Mouse (Mus musculus) forelimb bud, embryonic 11.5 days (tissue): ENCODE data around the gene Cflar.
A peak's percentile ranks its signal among the peaks of the same experiment; 100 is the strongest.

Experiments used
- DNase-seq: peaks from one replicate; pipeline ENCODE4 v3.0.0-alpha.2; 2012; ENCODE audit warnings: low read depth, low spot score

Cflar gene

DNA sequence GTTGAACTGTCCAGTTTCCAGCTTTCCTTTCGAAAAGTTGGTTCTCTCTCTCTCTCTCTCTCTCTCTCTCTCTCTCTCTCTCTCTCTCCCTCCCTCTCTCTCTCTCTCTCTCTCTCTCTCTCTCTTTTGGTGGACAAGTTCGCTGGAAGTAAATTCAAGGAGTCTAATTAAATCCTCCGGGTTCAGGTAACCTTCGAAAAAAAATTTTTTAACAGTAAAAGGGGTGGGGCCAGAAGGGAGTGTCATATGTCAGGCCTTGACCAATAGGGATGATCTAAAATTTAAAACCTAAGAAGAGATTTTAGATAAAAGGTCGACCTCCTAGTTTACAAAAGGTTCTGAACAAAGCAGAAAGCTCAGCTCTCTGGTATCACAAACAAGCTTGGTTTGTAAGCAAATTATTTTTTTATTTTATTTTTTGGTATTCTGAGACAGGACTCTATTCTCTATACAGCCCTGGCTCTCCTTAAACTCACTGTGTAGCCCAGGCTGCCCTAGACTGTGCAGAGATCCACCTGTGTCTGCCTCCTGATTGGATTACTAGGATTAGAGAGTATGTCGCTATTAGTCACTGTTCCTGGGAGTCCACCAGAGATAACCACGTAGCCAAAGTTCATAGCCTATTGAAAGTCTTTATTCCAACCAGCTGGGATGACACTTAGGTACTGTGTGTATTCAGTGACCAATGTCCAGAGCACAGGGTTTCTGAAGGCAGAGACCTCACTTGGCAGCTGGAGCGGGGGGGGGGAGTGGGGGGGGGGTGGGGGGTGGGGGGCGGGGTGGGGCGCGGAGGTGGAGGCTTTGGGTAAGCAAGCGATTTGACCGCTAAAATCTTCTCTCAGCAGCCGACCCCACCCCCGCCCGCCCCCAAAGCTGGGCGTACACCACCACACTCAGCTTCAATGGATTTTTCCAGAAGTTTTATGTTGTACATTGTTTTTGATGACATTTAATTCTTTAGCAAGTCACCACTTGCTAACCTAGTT is 1.1 kb downstream of the Cflar start:
- peak; percentile 61 for DNase-seq

DNA sequence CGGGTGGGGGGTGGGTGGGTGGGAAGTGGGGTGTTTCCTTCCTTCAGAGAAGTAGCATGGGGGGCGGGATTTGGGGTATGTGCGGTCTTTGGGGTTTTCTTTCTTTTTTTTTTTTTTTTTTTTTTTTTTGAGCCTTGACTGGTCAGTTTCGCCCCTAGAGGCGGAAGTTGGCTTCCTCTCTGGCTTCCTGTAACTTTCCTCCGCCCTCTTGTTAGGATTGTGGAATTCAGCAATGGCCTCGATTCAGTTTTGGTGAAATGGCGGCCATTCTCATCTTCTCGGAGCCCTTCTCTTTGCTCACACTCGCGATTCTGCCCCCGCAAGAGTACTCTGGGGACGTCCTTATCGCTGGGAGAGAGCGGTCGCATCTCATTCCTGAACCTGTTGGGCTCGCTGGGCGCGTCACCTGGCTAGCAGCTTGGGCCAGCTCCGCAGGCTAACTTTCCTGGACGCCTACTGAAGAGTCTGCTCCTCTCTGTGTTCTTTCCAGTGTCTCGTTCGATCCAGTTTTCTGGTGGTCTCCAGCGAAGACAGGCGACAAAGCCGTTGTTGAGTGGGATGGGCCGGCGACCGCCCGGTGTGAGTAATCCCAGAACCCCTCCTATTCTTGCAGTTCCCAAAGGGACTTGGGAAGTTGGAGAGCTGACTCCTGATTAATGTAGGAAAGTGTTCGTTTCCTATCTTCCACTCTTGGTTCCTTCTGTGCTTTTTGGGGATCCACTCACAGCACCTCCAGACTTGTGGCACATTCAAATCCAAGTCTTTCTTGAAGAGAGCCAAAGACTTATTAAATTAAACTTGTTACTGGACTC is 2.0 kb downstream of the Cflar start:
- peak; percentile 77 for DNase-seq

DNA sequence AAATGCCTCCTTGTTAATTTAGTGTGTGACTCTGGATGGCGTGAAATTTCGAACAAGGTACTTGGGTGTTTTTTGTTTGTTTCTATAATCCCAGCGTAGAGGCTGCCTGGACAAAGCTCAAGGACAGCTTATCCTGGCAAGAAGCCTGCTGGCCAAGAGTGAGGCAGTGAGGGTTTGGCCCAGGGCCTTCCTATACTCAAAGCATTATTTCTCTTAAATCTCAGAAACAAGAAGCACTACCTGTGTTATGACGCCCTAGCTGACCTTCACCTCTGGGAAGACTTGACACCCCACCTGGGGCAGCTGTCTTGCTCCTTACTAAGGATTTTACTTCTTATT is 2.6 kb downstream of the Cflar start:
- no peak for DNase-seq

DNA sequence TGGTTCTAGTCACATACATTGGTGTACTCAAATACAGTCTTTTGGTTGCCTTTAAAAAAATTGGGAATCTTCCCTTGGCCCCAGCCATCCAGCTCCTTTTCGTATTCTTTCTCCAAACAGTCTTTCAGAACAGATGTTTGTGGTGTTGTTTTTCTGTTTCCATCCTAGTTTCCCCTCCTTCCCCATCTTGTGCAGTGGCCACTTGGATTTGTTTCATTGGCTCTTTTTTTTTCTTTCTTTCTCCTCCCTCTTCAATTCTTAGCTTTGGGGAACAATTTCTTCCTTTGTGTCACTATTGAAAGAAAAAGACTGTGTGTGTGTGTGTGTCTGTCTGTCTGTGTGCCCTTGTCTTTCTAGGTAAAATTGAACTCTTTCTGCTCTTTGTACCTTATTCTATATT is 3.1 kb downstream of the Cflar start:
- DNase-seq, result no peak

DNA sequence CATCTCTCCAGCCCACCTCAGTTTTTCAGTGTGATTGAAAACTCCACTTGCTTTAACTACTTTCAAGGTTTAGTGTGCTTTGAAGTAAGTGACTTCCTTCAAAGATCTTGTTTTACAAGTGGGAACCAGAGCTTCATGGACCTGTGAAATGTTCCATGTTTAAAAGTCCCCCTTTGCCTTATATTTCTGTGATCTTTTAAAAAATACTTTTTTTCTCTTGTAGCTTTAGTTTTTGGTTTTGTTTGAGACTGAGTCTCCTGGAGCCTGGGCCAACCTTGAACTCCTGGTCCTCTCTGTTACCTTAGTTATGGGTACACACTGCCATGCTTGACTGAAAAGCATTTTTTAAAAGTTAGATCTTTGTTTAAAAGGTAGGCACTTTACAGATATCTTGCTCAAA is 4.2 kb downstream of the Cflar start:
- no peak for DNase-seq

DNA sequence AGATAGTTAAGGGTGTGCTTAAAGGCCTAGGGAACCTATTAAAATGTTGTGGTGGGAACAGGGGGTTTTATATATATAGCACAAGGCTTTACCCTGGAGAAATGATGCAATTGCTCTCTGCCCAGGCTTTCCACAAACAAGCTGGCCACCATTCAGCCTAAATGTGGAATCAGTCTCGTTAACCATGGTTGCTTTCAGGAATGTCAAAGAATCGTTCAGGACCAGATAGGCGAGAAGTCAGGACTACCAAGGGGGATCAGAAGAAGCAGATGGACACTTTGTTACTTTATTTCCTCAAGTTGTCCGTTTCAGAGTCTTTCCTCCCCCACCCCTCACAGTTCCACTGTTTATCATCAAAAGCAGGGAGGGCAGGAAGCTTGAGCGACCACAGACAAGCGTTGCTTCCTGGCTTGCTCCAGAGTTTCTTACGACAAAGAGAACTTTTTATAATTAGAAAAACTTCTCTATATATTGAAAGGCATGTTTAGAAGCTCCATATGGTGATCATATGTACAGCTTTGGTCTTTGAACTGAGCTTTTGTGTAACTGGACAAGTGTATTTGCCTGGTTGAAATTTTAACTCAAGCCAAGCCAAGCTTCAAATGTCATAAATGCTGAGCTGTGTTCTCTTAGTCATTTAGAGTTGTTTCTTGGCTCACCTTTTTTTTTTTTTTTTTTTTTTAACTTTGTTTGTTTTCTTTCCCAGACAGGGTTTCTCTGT is 5.0 kb downstream of the Cflar start:
- no peak for DNase-seq

DNA sequence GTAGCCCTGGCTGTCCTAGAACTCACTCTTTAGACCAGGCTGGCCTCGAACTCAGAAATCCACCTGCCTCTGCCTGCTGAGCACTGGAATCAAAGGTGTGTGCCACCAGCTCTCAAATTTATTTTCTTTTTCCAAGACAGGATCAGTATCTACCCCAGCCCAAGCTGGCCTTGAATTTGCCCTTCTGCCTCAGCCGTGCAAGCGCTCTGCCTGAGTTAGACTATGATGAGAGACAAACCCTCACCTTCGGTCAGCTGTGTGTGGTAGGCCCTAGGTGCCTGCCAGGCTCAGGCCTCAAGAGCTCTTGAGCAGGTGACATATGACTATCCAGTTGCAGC is 5.5 kb downstream of the Cflar start:
- no peak for DNase-seq

DNA sequence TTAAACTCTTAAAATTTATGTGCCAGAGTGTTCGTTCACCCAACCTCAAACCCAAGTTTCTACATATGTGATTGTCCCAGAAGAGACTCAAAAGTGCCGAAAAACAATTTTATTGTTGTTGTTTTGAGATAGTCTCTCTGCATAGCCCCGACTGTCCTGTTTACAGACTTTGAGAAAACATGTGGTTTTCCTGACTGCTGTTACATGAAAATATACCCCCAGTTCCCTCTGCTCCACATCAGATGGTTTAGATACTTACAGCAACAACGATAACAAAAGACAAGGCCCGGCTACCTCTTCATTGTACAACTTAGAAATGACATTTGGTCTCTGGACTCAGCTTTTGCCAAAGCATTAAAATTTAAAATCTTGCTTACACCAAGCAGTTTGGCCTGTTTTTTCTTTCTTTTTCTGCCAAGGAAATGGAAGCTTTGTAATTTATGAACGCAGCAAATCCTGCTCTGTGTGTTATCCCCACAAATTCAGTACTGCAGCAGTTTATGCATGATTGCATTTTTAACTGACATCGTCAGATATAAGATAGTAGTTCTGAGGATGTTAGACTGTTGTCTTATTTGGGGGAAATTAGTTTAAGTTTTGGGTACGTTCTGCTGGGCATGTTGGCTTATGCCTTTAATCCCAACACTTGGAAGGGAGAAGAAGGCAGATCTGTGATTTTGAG is 6.4 kb downstream of the Cflar start:
- DNase-seq, result no peak

DNA sequence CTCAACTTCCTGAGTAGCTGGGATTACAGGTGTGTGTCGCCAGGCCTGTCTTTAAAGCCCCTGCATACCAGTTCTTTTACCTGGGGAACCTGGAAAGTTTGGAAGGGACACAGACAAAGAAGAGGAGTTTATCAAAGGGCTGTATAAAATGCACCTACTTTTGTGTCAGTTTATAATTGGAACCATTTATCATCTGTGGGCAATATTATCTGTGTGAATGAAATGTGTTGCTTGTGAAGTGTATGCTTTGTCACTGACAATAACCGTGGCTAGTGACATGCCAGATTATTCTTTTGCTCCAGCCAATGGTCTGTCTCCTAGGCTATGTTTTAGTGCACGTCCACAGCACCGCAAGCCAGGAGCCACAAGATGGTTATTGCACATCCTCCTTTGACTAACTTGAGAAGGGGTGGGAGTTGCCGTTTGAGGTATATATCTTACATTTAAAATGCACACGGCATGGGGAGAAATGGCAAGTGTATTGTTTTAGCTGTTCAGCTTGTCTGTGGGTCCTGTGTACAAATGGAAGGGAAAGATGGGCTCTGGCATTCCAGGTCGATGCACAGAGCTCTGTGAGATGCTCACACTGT is 8.1 kb downstream of the Cflar start:
- no peak for DNase-seq

DNA sequence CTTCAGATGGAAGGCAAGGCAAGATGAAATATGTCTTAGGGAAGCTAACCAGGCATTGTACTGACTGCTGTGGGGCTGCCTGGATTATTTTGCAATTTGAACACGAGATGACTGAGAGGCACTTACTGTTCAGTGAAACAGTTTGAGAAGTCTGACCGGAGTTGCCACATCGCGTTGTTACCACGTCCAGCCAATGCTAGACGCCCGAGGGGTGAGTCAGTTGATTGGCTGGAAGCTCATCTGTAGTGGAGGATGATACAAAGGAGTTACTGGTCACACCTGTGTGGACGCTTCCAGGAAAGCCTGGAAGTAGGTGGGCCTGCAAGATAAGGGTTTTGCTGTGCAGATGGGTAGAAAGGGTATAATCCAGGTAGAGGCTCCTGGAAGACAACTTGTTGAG is 8.8 kb downstream of the Cflar start:
- DNase-seq, result no peak

DNA sequence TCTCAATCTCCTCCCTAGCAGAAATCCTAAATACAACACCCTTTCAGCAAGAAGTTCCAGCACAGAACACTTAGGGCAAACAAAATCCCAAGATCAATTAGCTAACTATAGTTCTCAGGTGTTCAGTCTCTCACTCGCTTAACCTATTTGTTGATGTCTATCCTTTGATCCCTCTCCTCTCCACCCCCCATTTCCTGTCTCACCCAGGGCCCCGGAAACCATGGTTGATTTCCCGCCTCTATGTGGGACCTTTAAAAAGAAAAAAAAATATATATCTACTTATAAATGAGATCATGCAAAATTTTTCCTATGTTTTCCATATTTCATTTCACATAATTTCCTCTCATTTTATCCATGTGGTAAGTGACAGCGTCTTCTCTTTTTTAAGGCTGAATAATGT is 9.7 kb downstream of the Cflar start:
- DNase-seq, result no peak

DNA sequence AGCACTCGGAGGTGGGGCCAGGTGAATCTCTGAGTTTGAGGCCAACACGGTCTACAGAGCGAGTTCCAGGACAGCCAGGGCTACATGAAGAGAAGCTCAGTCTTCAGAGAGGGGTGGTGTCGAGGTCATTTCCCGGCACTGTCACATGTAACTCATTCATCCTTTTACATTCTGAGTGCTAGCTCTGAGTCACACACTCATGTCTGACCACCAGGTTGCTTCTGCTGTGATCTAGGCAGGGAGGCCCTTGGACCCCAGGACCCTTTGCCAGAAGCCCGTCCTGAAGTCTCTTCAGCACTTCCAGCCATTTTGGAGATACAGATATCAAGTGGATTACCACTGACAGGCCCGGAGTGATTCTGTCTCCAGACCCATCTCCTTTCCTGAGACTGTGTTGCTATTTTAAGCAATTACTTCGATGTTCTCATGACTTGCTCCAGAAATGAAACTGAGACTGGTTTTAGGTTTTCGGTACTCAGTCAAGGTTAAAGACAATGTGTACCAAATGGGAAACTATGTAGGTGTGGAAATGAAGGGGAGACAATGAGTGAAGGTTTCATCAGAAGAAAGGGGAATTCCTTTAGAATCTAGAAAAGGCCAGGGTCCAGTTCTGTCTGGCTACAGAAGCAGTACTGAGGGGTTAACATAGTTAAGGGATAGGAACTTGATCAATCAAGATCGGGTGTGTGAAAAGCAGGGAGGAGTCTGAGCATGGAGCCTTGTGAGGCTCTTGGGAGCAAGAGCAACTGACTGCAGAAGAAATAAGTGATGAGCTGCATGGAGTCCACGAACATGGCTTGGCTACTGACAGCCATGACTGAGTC is 11.0 kb downstream of the Cflar start:
- DNase-seq, result no peak

DNA sequence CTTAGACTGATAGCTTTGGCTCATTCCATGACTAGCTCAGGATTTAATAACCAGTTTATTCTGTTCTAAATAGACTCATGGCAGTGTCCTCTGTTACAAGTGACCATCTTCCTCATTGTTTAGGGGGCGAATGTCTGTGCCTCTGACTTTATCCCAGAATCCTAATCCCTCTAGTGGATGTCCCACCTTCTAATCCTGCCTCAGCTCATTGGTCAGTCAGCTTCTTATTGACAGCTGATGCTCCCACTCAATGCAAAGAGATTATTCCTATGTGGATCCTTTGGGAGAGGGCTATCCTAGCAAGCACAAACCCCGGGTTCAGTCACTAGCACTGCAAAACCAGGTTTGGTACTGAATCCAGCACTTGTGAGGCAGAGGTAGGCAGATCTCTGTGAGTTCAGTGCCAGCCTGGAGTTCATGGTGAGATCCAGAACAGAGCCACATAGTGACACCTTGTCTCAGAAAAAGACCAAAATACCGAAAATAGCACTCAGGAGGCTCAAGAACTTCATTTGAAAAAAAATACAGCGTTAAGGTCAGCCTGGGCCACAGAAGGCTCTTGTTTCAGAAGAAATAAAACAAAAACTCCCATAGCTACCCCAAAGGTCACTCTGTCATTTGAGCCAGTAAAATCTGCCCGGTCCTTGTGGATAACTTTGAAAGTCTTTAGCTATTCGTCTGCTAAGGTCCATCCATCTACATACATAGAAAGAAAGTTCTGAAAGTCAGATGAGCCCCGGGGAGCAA is 11.9 kb downstream of the Cflar start:
- no peak for DNase-seq

DNA sequence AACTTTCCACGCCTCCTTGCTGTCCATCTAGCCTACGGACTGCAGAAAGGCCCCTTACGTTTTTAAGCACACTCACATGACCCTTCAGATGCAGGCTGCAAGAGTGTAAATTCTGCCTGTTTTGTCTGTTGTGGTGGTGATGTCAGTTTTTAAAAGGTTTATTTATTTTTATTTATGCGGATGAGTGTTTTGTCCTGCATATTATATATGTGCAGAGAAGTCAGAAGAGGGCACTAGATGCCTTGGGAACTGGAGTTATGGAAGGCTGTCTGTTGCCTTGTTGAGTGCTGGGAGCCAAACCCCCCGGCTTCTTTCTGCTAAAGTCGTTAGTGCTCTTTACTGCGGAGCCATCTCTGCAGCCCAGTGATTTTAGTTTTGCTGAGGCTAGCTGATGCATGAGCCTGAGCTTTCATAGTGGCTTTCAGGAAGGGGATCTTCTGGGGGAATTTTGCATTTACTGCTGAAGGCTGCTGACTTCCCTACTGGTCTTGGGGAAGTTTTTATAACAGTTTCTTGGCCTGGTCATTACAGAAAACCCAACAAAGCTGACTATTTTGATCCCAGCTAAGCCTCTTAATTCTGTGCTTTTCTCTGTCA is 12.6 kb downstream of the Cflar start:
- DNase-seq, result no peak

DNA sequence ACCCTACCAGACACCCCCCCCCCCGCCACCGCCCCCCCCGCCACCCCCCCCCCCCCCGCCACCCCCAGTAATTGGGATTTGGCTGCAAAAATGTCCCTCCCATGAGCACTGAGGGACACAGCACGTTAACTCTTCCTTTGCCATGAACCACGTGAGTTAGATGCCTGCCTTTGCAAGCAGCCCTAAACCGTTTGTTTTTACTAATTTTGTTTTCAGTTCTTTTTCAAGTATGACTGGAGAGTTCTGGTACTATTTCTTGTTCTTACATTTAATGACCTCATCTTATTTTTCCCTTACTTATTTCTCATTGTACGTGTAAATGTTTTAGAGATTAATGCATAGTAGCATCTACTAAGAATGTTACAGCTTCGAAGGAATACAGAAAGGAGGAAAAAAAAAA is 13.2 kb downstream of the Cflar start:
- DNase-seq, result no peak

DNA sequence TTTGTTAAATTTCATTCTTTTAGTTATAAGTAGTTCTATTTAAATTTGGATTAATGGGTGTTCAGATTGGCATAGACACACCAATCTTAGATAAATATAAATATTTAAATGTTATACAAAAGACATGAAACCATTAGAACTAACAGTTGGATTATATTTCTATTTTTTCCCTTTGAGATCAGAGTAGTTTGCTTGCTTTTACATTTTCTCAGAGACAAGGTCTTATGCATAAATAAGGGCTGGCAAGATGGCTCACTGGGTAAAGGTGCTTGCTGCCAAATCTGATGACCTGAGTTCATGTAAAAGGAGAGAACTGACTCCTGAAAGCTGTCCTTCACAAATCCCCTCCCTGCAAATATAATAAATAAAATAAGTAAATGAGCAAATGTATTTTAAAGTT is 13.8 kb downstream of the Cflar start:
- no peak for DNase-seq

DNA sequence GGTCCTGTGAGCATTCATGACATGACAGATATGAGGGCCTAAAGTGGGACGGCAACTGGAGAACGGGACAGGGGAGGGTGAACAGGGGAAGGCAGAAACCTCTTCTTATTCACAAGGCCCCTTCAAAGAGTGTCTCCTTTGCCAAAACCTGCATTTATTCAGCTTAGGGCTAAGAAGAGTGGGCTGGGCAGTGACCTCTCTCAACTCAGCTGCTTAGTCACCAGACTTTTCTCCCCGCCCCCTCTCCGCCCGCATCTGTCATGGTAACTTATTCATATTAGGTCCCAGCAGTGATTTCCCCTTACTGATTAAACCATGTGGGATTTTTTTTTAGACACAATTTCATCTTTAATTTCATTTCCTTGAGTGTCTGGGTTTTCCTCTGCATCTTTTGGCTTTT is 14.5 kb downstream of the Cflar start:
- DNase-seq, result no peak

DNA sequence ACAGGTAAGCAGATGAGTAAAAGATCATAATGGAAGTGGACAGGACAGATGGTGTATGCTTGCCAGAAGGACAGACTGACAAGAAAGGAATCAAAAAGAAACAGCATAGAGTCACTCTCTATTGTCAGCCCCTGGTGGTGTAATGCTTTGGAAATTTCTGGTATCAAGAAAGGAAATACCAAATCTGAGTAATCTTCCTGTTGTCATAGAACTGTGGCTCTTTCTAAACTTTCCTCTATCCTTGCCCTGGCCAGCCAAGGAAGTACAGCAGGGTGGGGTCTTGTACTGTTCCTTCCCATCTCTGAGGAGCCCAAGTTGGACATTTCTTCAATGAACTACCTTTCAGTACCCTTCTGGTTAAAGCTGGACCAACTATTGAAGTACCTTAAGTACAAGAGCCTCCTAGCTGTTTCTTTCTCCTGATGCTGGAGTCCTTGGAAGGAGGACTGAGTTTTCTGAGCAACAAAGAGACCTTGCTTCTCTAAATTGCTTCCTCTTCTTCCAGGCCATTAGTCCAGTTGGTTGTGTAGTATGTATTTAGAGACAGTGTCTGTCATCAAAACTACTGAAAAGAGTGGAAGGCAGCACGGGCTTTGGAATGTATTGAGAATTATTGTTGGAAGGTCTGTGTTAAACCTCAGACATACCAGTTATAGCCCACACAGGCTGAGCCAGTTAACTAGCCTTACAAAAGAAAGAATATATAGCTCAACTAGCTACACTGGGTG is 15.9 kb downstream of the Cflar start:
- DNase-seq, result no peak
